Mouse (Mus musculus) embryonic fibroblast, embryonic 13.5 days (primary cell): ENCODE measurements at regions not wholly inside any gene's neighbourhood (a gene's known extent, or its start where the extent isn't known, plus 50 kb on each side); places are given as distances from the start of the nearest gene placed in this dataset.

Source experiments
- CTCF ChIP-seq: IDR thresholded peaks from 2 replicates; pipeline ENCODE4 v1.5.1; 2011; ENCODE audit warnings: mild to moderate bottlenecking, control low read depth, low read length, moderate library complexity, borderline replicate concordance; ENCODE audit not compliant: insufficient read depth
- POLR2A ChIP-seq: IDR thresholded peaks from 2 replicates; pipeline ENCODE4 v1.6.1; 2011; ENCODE audit warnings: low read depth, mild to moderate bottlenecking, control low read depth, low read length, moderate library complexity

DNA sequence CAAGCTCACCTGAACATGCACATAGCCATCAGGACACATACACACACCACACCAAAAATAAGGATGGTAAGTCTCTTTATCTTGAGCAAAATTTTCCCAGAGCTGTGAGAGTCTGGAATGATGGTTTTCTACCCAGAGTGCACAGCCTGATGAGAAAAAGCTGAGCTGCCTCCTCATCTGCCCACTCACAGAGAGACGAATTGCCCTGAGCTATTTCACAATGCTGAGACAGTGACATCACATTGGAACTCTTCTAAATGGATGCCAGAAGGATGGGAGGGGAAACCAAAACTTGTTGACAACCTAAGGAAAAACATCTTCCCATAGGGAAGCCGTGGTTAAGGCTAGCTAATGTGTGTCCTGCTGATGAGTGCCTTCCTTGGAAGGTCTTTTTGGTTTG is 84.8 kb downstream of the Insig2 start:
- TF ChIP-seq POLR2A (no peak), CTCF (no peak)
